ENCODE assay signal across 33 mouse cellular contexts in the genomic region with DNA sequence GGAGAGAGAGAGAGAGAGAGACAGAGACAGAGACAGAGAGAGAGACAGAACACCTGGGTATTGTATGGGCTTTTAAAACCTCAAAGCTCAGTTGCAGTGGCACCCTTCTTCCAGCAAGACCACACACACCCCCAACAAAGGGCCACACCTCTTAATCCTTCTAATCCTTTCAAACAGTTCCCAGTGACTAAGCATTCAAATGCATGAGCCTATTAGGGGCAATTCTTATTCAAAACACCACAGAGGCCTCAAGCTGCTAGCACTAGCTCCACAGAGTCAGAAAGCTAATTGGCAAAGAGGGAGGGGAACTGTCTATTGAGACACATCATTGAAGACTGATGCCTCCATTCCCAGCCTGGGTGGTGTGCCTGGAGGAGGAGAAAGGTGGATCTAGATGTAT. TPM values are rescaled to one million over a fixed set of nuclear protein-coding genes. Genes with fewer than 3 reads are reported as not detected.
"Had no signal": no experiment of that assay in that cellular context is flagged by ENCODE, and none has a peak within 500 bp of the region (broad histone marks: within the 10 kb centered on the region; RNA-seq: fewer than 3 reads in every experiment).

No protein-coding gene starts in this region.

- H3K27me3 ChIP-seq: heart, embryonic 12.5 days; heart, embryonic 13.5 days; heart, embryonic 15.5 days; hindbrain, embryonic 13.5 days; hindbrain, embryonic 15.5 days; intestine, embryonic 15.5 days; kidney, embryonic 15.5 days had no signal

- H3K4me3 ChIP-seq: heart, embryonic 12.5 days; heart, embryonic 13.5 days; heart, embryonic 15.5 days; hindbrain, embryonic 10.5 days; hindbrain, embryonic 13.5 days; hindbrain, embryonic 15.5 days; intestine, embryonic 15.5 days; kidney, embryonic 15.5 days; left cerebral cortex, adult 2 months had no signal

- H3K9me3 ChIP-seq: heart, embryonic 13.5 days; heart, embryonic 15.5 days; hindbrain, embryonic 13.5 days; hindbrain, embryonic 15.5 days; intestine, embryonic 15.5 days; kidney, embryonic 15.5 days had no signal

- H3K4me2 ChIP-seq: heart, embryonic 11.5 days; heart, embryonic 12.5 days; heart, embryonic 13.5 days; heart, embryonic 15.5 days; hindbrain, embryonic 13.5 days; hindbrain, embryonic 14.5 days; hindbrain, embryonic 15.5 days; intestine, embryonic 15.5 days; kidney, embryonic 15.5 days had no signal

- H3K36me3 ChIP-seq: heart, embryonic 12.5 days; heart, embryonic 13.5 days; heart, embryonic 15.5 days; hindbrain, embryonic 10.5 days; hindbrain, embryonic 13.5 days; hindbrain, embryonic 15.5 days; intestine, embryonic 15.5 days; kidney, embryonic 15.5 days had no signal

- ATAC-seq: hindbrain, embryonic 16.5 days; hindbrain, postnatal 0 days; inflammation-experienced regulatory T-cells, adult 6 months; intestine, embryonic 15.5 days; intestine, embryonic 16.5 days; intestine, postnatal 0 days had no signal

- H3K27ac ChIP-seq: heart, embryonic 13.5 days; heart, embryonic 15.5 days; hindbrain, embryonic 10.5 days; hindbrain, embryonic 13.5 days; hindbrain, embryonic 14.5 days; hindbrain, embryonic 15.5 days; hindbrain, postnatal 0 days; intestine, embryonic 15.5 days; kidney, embryonic 15.5 days; kidney, postnatal 0 days; left cerebral cortex, adult 2 months had no signal

- DNase-seq: heart, postnatal 10 days; heart, postnatal 14 days; heart, postnatal 36 days; heart, postnatal 4 days; kidney, adult 11 months; kidney, adult 18-20 months; kidney, adult 2 months; kidney, adult 8-10 months; kidney, adult 9 months; kidney, postnatal 10 days; kidney, postnatal 14 days; kidney, postnatal 25 days; kidney, postnatal 36 days; kidney, postnatal 4 days; layer of hippocampus, adult 9-11 months; layer of hippocampus, postnatal 36 days had no signal

- H3K4me1 ChIP-seq: hindbrain, embryonic 10.5 days; hindbrain, embryonic 13.5 days; hindbrain, embryonic 15.5 days had no signal

- H3K9ac ChIP-seq: heart, embryonic 12.5 days; heart, embryonic 13.5 days; heart, embryonic 15.5 days; hindbrain, embryonic 13.5 days; hindbrain, embryonic 14.5 days; hindbrain, embryonic 15.5 days; intestine, embryonic 15.5 days; kidney, embryonic 15.5 days had no signal

RNA-seq across cellular contexts. Expression of a gene that starts 8.5 kb away (rescaled TPM):
- polyA plus RNA-seq: inflammation-experienced regulatory T-cells, adult 6 months had no signal
